Mouse (Mus musculus) megakaryocyte, embryonic 14.5 days (primary cell): ENCODE measurements around the gene Unk.

Experiments
- FLI1 ChIP-seq: IDR thresholded peaks from 2 replicates; pipeline ENCODE4 v1.6.1; 2012; ENCODE audit warnings: low read length, inconsistent platforms, mixed read lengths
- GATA1 ChIP-seq: IDR thresholded peaks from 3 replicates; pipeline ENCODE4 v1.6.1; 2012; ENCODE audit warnings: mixed read lengths, low read length, inconsistent platforms, borderline replicate concordance

- no peak for TF ChIP-seq GATA1
- TF ChIP-seq FLI1: no peak
Measured at GRCm38 (mm10) chr11:116100385-116100784, 70.3 kb downstream of the Unk start.
